Mouse (Mus musculus) liver, embryonic 14.5 days (tissue): ENCODE measurements around the gene Zfp131. TPM values are rescaled to one million over a fixed set of nuclear protein-coding genes. Genes with fewer than 3 reads are reported as not detected.
A peak's percentile ranks its signal among the peaks of the same experiment; 100 is the strongest.

Experiments used
- ATAC-seq: fragments of 200-750 bp; cut with Nextera tagmentation; 2 replicates; pipeline ENCODE4 v1.8.0; 2017; ENCODE audit warnings: moderate number of reproducible peaks, mild to moderate bottlenecking, moderate library complexity; ENCODE audit not compliant: insufficient read depth
- DNase-seq, 3 experiments: peaks; one replicate each; pipeline ENCODE4 v3.0.0-alpha.2; 2012 to 2013; ENCODE audit warnings: low read depth in 3 of 3, low spot score in 3 of 3
- H3K27ac ChIP-seq: fragments of 300-500 bp; sonication (generic); 2 replicates; pipeline ENCODE4 v1.5.1; 2014; ENCODE audit warnings: moderate library complexity, mild to moderate bottlenecking, control low read depth, inconsistent platforms
- H3K27me3 ChIP-seq: fragments of 300-500 bp; sonication (generic); 2 replicates; pipeline ENCODE4 v1.6.1; 2014; ENCODE audit warnings: mild to moderate bottlenecking, low read length, moderate library complexity; ENCODE audit not compliant: control insufficient read depth, insufficient read depth
- H3K36me3 ChIP-seq: fragments of 300-500 bp; sonication (generic); replicated peaks from 2 replicates; pipeline ENCODE4 v1.6.1; 2014; ENCODE audit warnings: low read depth; ENCODE audit not compliant: control insufficient read depth, insufficient read depth
- H3K4me1 ChIP-seq, 2 experiments: fragments of 200-500 bp in 1 of 2; fragments of 300-500 bp in 1 of 2; sonication (generic) in 1 of 2; replicated peaks; 2 replicates each; pipeline ENCODE4 v1.6.1; 2012 to 2014; ENCODE audit warnings: antibody characterized with exemption in 1 of 2, inconsistent platforms in 1 of 2, low read length in 1 of 2; ENCODE audit not compliant: control insufficient read depth in 2 of 2, insufficient read depth in 2 of 2
- H3K4me2 ChIP-seq: fragments of 300-500 bp; sonication (generic); 2 replicates; pipeline ENCODE4 v1.6.1; 2014; ENCODE audit warnings: low read depth, mild to moderate bottlenecking, control low read depth, moderate library complexity
- H3K4me3 ChIP-seq, 2 experiments: fragments of 200-500 bp in 1 of 2; fragments of 300-500 bp in 1 of 2; sonication (generic) in 1 of 2; 2 replicates each; pipeline ENCODE4 v1.5.1; 2012 to 2014; ENCODE audit warnings: low read depth in 2 of 2, low read length in 2 of 2, mild to moderate bottlenecking in 2 of 2, control low read depth in 1 of 2, inconsistent platforms in 1 of 2, moderate library complexity in 1 of 2; ENCODE audit not compliant: insufficient read depth in 1 of 2
- H3K9ac ChIP-seq: fragments of 300-500 bp; sonication (generic); replicated peaks from 2 replicates; pipeline ENCODE4 v1.6.1; 2014; ENCODE audit warnings: mild to moderate bottlenecking, control low read depth, moderate library complexity
- H3K9me3 ChIP-seq: fragments of 300-500 bp; sonication (generic); 2 replicates; pipeline ENCODE4 v1.6.1; 2016; ENCODE audit warnings: low read length, mixed read lengths; ENCODE audit not compliant: control insufficient read depth
- CTCF ChIP-seq: IDR thresholded peaks from 2 replicates; pipeline ENCODE4 v1.5.1; 2016; ENCODE audit warnings: antibody characterized with exemption, low read depth, control low read depth
- EP300 ChIP-seq: IDR thresholded peaks from 2 replicates; pipeline ENCODE4 v1.6.1; 2016; ENCODE audit warnings: antibody characterized with exemption, low read depth
- WGBS: fragments of 180-500 bp; shearing (Covaris S2); extraction: QIAGEN DNeasy Blood & Tissue Kit; methylation state at CpG from one replicate; pipeline ENCODE4 v1.1.7; 2014; ENCODE audit not compliant: insufficient replicate concordance; 5-methylcytosine and 5-hydroxymethylcytosine counted together
- polyA plus RNA-seq, 2 experiments: library from polyadenylated mRNA; depleted of rRNA in 1 of 2; stranded (reverse) in 1 of 2; unstranded in 1 of 2; fragments of >200 nt; fragmentation: Nextera tagmentation in 1 of 2; extraction: Ambion mirVana in 1 of 2; gene quantifications; 2 replicates each; pipeline versions ENCODE4 v1.2.1 to v1.2.3; 2012 to 2014

The Zfp131 gene
- polyA plus RNA-seq, 2 experiments, result 9.4 to 11.7 TPM

DNA sequence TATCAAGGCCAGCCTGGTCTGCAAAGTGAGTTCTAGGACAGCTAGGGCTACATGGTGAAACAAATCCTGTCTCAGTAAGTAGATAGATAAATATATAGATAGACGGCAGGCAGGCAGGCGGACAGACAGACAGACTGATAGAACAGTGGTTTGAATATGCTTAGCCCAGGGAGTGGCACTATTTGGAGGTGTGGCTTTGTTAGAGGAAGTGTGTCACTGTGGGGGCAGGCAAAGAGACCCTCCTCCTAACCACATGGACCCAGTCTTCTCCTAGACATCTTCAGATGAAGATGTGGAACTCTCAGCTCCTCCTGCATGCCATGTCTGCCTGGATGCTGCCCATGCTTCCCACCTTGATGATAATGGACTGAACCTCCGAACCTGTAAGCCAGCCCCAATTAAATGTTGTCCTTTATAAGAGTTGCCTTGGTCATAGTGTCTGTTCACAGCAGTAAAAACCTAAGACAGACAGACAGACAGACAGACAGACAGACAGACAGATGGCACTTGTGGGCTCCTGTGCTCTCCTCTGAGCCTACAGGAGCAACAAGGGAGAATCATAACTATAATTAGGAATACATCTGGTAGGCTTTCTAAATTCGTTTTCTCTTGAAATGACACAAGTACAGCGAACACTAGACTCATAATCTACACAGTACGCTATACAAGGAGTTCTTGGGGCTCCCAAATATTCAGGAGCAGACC is 47.8 kb downstream of the Zfp131 start:
- no peak overlapping the region for H3K9ac ChIP-seq
- no peak for TF ChIP-seq EP300
- no peak for TF ChIP-seq CTCF
- no peaks in the 10 kb centered on the region for H3K4me1 ChIP-seq
- ATAC-seq (no peak), DNase-seq (no peak)
- no peaks in the 10 kb centered on the region for H3K36me3 ChIP-seq
- no peaks in the 10 kb centered on the region for H3K9me3 ChIP-seq
- H3K27me3 ChIP-seq, result no peaks in the 10 kb centered on the region
- no peak overlapping the region for H3K27ac ChIP-seq
- WGBS, result 40% methylated on average over 6 of the region's 6 CpGs
- H3K4me2 ChIP-seq, result no peak overlapping the region
- no peak overlapping the region for H3K4me3 ChIP-seq

DNA sequence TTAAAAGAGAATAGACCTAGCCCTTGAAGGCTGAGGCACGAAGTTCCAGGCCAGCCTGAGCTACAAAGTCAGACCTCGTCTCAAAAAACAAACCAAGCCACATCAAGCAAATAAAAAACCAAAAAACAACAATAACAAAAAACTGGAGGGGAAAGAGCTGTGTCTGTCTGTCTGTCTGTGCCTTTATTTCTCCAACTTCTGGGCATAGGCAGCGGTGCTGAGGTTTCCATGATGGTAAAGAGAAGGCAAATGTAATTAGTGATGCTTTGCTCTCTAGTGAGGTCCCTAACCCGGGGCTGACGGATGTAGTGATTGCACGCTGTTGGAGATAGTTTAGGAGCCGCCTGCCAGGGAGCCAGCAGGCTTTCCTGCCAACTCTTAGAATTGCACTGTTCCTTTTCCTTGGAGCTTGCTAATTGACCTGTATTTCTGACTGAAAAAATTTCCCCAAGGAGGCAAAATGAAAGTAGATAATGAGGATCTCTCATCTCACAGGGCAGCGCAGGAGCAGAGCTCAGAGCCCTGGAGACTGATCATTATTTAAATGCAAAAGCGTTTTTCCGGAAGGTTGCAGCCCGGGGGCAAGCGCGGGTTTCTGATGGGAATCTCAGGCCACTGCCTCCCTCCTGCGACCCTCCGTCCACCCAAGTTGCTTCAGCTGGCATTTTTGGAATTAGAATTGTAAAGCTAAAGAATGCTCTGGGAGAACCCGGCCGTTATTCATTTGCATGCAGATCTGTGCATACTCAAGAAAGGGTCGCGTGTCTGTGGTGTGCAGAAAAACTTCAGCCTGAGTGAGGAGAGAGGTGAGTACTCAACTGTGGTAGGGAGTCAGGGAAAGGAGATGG is 49.1 kb downstream of the Zfp131 start:
- DNase-seq (no peak), ATAC-seq (no peak)
- Histone ChIP-seq H3K4me3 (peak overlapping the region; percentile 4 to 18; a peak in 1 of 4 replicates), H3K27ac (no peak overlapping the region), H3K4me1 (no peaks in the 10 kb centered on the region), H3K36me3 (no peaks in the 10 kb centered on the region), H3K4me2 (peak overlapping the region; percentile 49), H3K9me3 (no peaks in the 10 kb centered on the region), H3K27me3 (no peaks in the 10 kb centered on the region), H3K9ac (no peak overlapping the region)
- 17% methylated on average over 19 of the region's 19 CpGs for WGBS
- TF ChIP-seq CTCF (no peak), EP300 (no peak)

DNA sequence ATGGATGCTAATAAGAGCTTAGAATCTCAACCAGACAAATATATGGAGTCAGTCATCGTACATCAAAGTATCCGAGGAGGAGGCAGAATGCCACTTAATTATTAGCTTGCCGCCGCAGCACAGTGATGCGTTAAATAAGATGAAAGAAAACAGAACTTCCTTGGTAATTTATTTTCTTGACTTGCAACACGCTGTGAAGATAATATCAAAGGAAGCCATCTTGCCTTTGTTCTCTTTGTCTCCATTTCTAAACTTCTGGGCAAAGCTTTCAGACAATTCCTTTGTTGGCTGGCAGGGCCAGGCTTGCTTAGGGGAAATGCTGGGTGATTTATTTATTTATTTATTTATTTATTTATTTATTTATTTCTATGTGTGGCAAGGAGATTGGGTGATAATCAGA is 59.2 kb downstream of the Zfp131 start:
- H3K27me3 ChIP-seq, result no peaks in the 10 kb centered on the region
- no peak overlapping the region for H3K9ac ChIP-seq
- no peaks in the 10 kb centered on the region for H3K9me3 ChIP-seq
- no peak for DNase-seq
- H3K4me3 ChIP-seq, result no peak overlapping the region
- H3K4me1 ChIP-seq, result no peaks in the 10 kb centered on the region
- ATAC-seq, result no peak
- no peak overlapping the region for H3K4me2 ChIP-seq
- H3K36me3 ChIP-seq, result no peaks in the 10 kb centered on the region
- TF ChIP-seq CTCF, result no peak
- no peak for TF ChIP-seq EP300
- no peak overlapping the region for H3K27ac ChIP-seq
- WGBS, result 65% methylated on average over 6 of the region's 6 CpGs

DNA sequence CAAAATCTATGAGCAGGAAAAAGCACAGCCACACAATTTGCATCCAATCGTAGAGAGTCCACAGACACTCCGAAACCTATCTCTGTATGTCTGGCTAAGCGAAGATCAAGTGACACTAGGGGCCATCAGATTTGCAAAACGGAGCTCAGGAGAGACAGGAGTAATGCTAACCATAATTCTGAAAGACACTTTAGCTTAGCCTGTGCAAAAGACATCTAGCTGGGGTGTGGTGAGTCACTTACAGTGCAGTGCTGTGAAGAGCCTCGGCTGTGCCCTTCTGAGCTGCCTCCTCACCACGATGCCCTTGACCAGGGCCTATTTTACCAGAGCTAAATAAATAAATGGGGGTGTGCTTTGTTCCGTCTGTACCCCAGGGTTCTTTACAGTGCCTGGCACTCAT is 61.3 kb downstream of the Zfp131 start:
- H3K4me1 ChIP-seq, result no peaks in the 10 kb centered on the region
- ATAC-seq (no peak), DNase-seq (no peak)
- H3K4me3 ChIP-seq, result no peak overlapping the region
- WGBS, result 62% methylated on average over 7 of the region's 7 CpGs
- no peak for TF ChIP-seq CTCF
- H3K4me2 ChIP-seq, result no peak overlapping the region
- no peak overlapping the region for H3K27ac ChIP-seq
- H3K27me3 ChIP-seq, result no peaks in the 10 kb centered on the region
- no peaks in the 10 kb centered on the region for H3K36me3 ChIP-seq
- H3K9ac ChIP-seq, result no peak overlapping the region
- no peaks in the 10 kb centered on the region for H3K9me3 ChIP-seq

DNA sequence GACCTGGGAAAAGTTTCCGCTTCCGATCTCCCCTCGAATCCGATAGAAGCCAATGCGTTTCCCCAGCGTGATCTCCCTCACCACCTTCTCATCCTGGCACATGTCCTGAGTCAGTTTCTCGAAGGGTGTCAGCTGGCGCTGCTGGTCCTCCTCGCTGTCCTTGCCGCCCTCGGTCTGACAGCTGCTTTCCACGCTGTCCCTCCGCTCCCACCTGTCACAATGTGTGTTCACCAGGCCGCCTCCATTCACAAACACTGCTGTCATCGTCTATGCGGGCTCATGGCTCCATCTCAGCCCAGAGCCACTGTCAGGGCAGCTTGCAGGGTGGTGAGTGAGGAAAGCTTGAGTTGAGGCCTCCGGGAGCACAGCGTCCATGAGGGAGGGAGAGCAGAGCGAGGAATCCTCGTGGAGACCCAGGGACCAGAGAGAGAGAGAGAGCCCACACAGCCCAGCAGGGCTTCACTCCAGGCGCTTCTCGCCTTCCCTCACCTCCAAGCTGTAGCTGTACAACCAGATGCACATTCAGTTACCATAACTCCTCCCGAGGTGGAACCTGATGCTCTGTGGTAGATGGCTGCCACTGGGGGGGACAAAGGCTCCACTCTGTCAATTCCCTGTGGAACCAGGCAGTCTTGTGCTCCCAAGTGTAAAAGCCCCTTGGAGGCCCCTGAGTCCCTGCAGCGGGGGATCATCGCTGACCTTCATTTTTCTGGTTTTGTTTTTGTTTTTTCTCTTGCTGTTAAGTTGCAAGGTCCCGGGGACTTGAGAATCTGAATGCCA is 62.9 kb downstream of the Zfp131 start:
- ATAC-seq (no peak), DNase-seq (no peak)
- TF ChIP-seq EP300, result no peak
- TF ChIP-seq CTCF, result no peak
- Histone ChIP-seq H3K4me3 (no peak overlapping the region), H3K27me3 (no peaks in the 10 kb centered on the region), H3K4me1 (no peaks in the 10 kb centered on the region), H3K9ac (no peak overlapping the region), H3K4me2 (no peak overlapping the region), H3K9me3 (no peaks in the 10 kb centered on the region), H3K27ac (no peak overlapping the region), H3K36me3 (no peaks in the 10 kb centered on the region)
- WGBS, result 70% methylated on average over 26 of the region's 26 CpGs
